Mouse (Mus musculus): ENCODE data around the gene Ssh3.
"Not testable (repeated sequence)": the region's sequence is repeated elsewhere in the genome, so short reads cannot be mapped to it uniquely, and the experiment has no call there.

The Ssh3 gene

GRCm38 (mm10) chr19:4248683-4249082 is 20.3 kb downstream of the Ssh3 start:
- DNase-seq (ENCODE audit: low read depth in 2 of 2, low spot score in 2 of 2): not testable (repeated sequence)

DNA sequence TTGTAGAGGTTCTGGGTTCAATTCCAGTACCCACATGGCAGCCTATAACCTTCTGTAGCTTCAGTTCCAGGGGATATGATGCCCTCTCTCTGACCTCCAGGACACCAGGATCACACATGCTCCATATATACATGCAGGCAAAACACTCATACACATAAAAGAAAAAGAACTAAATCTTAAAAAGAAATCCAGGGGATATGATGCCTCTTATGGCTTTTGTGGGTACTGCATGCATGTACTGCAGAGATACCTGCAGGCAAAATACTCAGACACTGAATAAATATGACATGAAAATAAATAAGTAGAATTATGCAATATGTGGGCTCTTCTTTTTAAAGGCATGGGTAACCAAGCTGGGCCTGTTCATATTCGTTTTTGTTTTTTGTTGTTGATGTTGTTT is 22.0 kb downstream of the Ssh3 start:
- peak in 1 of 2 experiments; percentile 38 for DNase-seq (ENCODE audit: low read depth in 2 of 2, low spot score in 2 of 2)

- DNase-seq (ENCODE audit: low read depth in 2 of 2, low spot score in 2 of 2): no peak
Observed at GRCm38 (mm10) chr19:4244775-4245174, 24.2 kb downstream of the Ssh3 start.

GRCm38 (mm10) chr19:4242416-4242815 is 26.6 kb downstream of the Ssh3 start:
- no peak for DNase-seq (ENCODE audit: low read depth in 2 of 2, low spot score in 2 of 2)

- no peak for DNase-seq (ENCODE audit: low read depth in 2 of 2, low spot score in 2 of 2)
Observed at GRCm38 (mm10) chr19:4240247-4240668, 28.7 kb downstream of the Ssh3 start.

- DNase-seq (ENCODE audit: low read depth in 2 of 2, low spot score in 2 of 2): no peak
Observed at GRCm38 (mm10) chr19:4234548-4234947, 34.4 kb downstream of the Ssh3 start.

GRCm38 (mm10) chr19:4232651-4233050 is 36.3 kb downstream of the Ssh3 start:
- DNase-seq (ENCODE audit: low read depth in 2 of 2, low spot score in 2 of 2): no peak

GRCm38 (mm10) chr19:4232186-4232572 is 36.8 kb downstream of the Ssh3 start:
- DNase-seq (ENCODE audit: low read depth in 2 of 2, low spot score in 2 of 2): no peak

DNA sequence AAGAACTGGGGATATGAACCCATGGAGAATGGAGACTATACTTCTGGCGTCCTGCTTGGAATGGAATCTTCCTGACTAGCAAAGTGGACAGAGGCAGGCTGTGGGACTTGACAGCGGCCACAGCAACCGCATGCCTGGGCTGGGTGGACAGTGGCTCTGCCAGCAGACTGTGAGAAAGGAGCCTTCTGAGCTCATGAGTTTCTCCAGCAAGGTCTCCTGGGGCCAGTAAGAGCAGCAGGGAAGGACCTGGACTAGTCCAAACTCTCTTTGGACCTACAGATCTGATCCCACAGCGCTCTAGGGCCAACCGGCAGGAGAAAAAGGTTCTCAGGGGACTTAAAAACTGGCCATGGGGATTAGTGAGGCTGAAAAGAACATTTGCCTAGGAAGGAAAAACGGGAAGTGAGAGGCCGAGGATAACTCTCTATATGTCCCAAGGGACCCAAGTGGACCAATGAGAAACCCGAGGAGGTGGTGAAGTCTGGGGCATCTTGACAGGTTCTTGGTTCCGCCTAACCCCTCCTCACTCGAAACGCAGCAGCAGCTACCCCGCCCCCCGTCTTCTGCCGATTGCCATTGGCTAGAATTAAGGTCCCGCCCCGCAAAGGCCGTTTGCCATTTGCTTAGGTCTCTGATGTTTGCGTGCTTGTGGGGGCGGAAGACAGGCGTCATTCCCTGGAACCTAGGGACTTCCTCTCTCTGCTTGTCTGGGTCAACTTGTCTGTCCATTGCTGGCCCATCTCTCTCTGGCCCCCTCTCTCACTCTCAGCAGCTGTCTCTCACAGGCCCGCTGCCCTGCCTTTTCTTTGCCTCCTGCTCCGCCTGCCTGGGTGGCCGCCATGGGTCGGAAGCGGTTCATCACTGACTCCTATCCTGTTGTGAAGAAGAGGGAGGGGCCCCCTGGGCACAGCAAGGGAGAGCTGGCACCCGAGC is 37.5 kb downstream of the Ssh3 start, which contains the start of gene Pold4:
Pold4 (plus strand) TSS at position 647 of the 933 bp plus-strand sequence.
- DNase-seq (ENCODE audit: low read depth in 2 of 2, low spot score in 2 of 2): peak; percentile 87 to 94

DNA sequence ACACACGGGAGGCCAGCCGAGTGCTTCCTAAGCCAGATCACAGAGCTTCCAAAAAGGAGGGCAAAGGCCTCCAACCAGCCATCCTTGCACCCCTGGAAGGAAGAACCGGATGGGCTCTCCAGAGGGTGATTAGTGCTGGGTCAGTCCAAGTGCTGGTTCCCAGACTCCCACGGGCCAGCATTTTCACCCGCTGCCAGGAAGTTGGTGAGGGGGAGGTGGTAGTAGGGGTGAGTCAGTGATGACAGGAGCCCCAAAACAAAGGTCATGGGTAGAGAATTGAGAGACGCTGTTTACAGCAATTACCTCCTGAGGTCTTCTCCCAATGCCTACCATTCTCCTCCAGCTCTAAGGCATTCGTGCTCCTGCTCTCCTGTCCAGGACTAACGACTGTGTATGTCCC is 38.6 kb downstream of the Ssh3 start:
- DNase-seq (ENCODE audit: low read depth in 2 of 2, low spot score in 2 of 2): no peak

GRCm38 (mm10) chr19:4229451-4230076 is 39.4 kb downstream of the Ssh3 start:
- no peak for DNase-seq (ENCODE audit: low read depth in 2 of 2, low spot score in 2 of 2)

DNA sequence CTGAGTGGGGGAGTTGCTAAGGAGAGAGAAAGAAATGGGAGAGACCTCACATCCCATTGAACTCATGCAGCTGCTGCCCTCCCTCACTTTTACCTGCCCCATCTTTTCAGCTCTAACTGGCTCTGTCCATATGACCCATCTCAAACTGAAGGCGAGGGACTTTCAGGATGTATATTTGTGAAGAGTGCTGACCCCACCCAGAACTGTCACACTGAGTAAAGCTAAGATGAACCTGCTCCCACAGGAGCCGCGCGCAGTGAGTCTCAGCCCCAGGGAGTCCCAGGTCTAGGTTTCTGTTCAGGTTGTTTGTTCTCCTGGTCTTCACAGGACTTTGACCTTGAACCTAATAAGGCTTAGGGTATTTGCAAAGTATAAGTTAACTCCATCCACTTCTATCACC is 40.1 kb downstream of the Ssh3 start:
- no peak for DNase-seq (ENCODE audit: low read depth in 2 of 2, low spot score in 2 of 2)

GRCm38 (mm10) chr19:4227894-4228678 is 40.9 kb downstream of the Ssh3 start:
- DNase-seq (ENCODE audit: low read depth in 2 of 2, low spot score in 2 of 2): peak; percentile 66 to 69

DNA sequence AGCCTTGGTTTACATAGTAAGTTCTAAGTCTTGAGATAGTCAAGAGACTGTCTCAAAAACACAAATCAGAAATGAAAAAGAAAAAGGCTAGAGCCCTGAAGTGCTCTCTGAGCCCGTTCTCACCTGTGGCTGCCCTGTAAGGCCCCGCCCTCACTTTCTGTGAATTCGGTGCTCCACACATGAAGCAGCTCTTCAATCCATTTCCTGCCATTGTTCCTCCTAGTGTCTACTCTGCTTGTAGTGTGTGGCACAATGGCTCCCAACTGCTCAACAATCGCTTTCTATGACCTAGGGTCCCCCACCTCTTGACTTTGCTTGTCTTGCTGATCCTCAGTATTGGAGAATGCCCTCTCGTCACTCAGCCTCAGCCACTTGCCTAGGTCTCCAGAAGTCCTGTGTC is 41.5 kb downstream of the Ssh3 start:
- peak in 1 of 2 experiments; percentile 43 for DNase-seq (ENCODE audit: low read depth in 2 of 2, low spot score in 2 of 2)

- DNase-seq (ENCODE audit: low read depth in 2 of 2, low spot score in 2 of 2): peak in 1 of 2 experiments; percentile 41
Observed at GRCm38 (mm10) chr19:4226779-4227178, 42.2 kb downstream of the Ssh3 start.

- no peak for DNase-seq (ENCODE audit: low read depth in 2 of 2, low spot score in 2 of 2)
Observed at GRCm38 (mm10) chr19:4222165-4222564, 46.8 kb downstream of the Ssh3 start.

- DNase-seq (ENCODE audit: low read depth in 2 of 2, low spot score in 2 of 2): no peak
Observed at GRCm38 (mm10) chr19:4220957-4221743, 47.8 kb downstream of the Ssh3 start.

- no peak for DNase-seq (ENCODE audit: low read depth in 2 of 2, low spot score in 2 of 2)
Observed at GRCm38 (mm10) chr19:4220416-4220815, 48.6 kb downstream of the Ssh3 start.

DNA sequence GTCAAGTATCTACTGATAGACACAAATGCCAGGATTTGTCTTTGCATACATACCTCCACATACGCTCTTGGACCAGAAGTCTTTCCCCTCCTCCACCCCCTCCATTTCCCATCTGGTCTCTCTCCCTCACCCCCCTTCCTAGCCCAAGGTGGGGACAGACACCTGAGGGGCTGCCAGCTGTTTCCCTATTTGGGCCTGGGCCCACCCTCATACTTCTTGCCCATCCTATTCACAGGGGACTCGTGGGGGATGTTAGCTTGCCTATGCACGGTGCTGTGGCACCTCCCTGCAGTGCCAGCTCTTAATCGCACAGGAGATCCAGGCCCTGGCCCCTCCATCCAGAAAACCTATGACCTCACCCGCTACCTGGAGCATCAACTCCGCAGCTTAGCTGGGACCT is 49.0 kb downstream of the Ssh3 start:
- no peak for DNase-seq (ENCODE audit: low read depth in 2 of 2, low spot score in 2 of 2)

GRCm38 (mm10) chr19:4218784-4219183 is 50.2 kb downstream of the Ssh3 start:
- DNase-seq (ENCODE audit: low read depth in 2 of 2, low spot score in 2 of 2): peak in 1 of 2 experiments; percentile 46

DNA sequence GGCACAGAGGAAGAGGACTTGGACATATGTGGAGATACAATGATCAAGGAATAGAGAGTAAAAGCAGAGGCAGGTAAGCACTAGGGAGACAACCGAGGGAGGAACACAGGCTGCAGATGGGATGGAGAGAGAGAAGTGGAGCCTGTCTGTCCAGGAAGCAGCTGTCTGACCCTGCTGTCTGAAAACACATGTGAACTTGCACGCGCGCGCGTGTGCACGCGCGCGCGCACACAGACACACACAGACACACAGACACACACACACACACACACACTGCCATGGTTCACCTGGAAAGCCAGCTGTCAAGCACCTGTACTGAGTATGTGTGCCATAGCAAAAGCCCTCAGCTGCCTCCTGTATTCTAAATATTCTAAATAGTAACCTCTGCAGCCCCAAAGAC is 50.7 kb downstream of the Ssh3 start:
- no peak for DNase-seq (ENCODE audit: low read depth in 2 of 2, low spot score in 2 of 2)
